ENCODE assay signal across 21 mouse cellular contexts in genomic region chr17:67999801-68000200, GRCm38 (mm10). TPM values are rescaled to one million over a fixed set of nuclear protein-coding genes. Genes with fewer than 3 reads are reported as not detected.
DNase-seq lines count a peak whose midpoint lies in the region; ATAC-seq and TF ChIP-seq lines count a peak whose summit lies in the region.
"Had no signal": no experiment of that assay in that cellular context is flagged by ENCODE, and none has a peak within 500 bp of the region (broad histone marks: within the 10 kb centered on the region; RNA-seq: fewer than 3 reads in every experiment).

No protein-coding gene starts in this region.

- H3K4me1 ChIP-seq in kidney, embryonic 15.5 days: peaks cover 48% of the 10 kb centered on the region
- peaks cover 60% of the 10 kb centered on the region for H3K4me1 ChIP-seq in embryonic facial prominence, embryonic 13.5 days
- H3K4me1 ChIP-seq in limb, embryonic 14.5 days (ENCODE audit: control insufficient read depth, insufficient read depth, low read length): peaks cover 52% of the 10 kb centered on the region
- H3K4me1 ChIP-seq in neural tube, embryonic 15.5 days: peaks cover 25% of the 10 kb centered on the region

- no peak overlapping the region for H3K4me3 ChIP-seq in kidney, embryonic 15.5 days (replicated peaks)
- no peak overlapping the region for H3K4me3 ChIP-seq in embryonic facial prominence, embryonic 13.5 days
- H3K4me3 ChIP-seq in limb, embryonic 14.5 days (replicated peaks; ENCODE audit: low read length): no peak overlapping the region
- no peak overlapping the region for H3K4me3 ChIP-seq in neural tube, embryonic 15.5 days (replicated peaks)
- H3K4me3 ChIP-seq: gastrocnemius, adult 2 months; hindbrain, embryonic 13.5 days; intestine, embryonic 15.5 days; midbrain, embryonic 12.5 days had no signal

- DNase-seq in kidney, adult 9 months: no peak
- DNase-seq in embryo, embryonic 10.5 days (ENCODE audit: low spot score): peak; percentile 45
- peak; percentile 80 for DNase-seq in limb, embryonic 14.5 days (ENCODE audit: low spot score)
- DNase-seq in Muller cell, postnatal 12 days (ENCODE audit: inconsistent ontology term): no peak
- DNase-seq: adrenal gland, postnatal 14 days; B cell, adult 2 months; cerebellum, adult 18-20 months; forebrain, postnatal 0 days; gastrocnemius, adult 2 months; kidney, postnatal 4 days; layer of hippocampus, postnatal 36 days; liver, postnatal 0 days; retina, postnatal 1 day; thymus, adult 18-20 months had no signal

- no peaks in the 10 kb centered on the region for H3K9me3 ChIP-seq in kidney, embryonic 15.5 days (replicated peaks)
- no peaks in the 10 kb centered on the region for H3K9me3 ChIP-seq in embryonic facial prominence, embryonic 13.5 days
- H3K9me3 ChIP-seq in limb, embryonic 14.5 days (ENCODE audit: control insufficient read depth, low read length): no peaks in the 10 kb centered on the region
- no peaks in the 10 kb centered on the region for H3K9me3 ChIP-seq in neural tube, embryonic 15.5 days (replicated peaks)
- H3K9me3 ChIP-seq: hindbrain, embryonic 13.5 days; intestine, embryonic 15.5 days; midbrain, embryonic 12.5 days had no signal

- H3K36me3 ChIP-seq in kidney, embryonic 15.5 days: no peaks in the 10 kb centered on the region
- no peaks in the 10 kb centered on the region for H3K36me3 ChIP-seq in embryonic facial prominence, embryonic 13.5 days
- H3K36me3 ChIP-seq in limb, embryonic 14.5 days (ENCODE audit: control insufficient read depth, insufficient read depth, low read length): no peaks in the 10 kb centered on the region
- H3K36me3 ChIP-seq in neural tube, embryonic 15.5 days: no peaks in the 10 kb centered on the region
- H3K36me3 ChIP-seq: hindbrain, embryonic 13.5 days; intestine, embryonic 15.5 days; midbrain, embryonic 12.5 days had no signal

- 0 out of 2 replicates have a peak overlapping the region, but pooled peaks have one; percentile 3 for H3K27ac ChIP-seq in kidney, embryonic 15.5 days
- H3K27ac ChIP-seq in embryonic facial prominence, embryonic 13.5 days: peak overlapping the region; percentile 55; the same call in 1 of the 2 replicates
- H3K27ac ChIP-seq in limb, embryonic 14.5 days (replicated peaks; ENCODE audit: low read depth, low read length): peak overlapping the region; percentile 53
- no peak overlapping the region for H3K27ac ChIP-seq in neural tube, embryonic 15.5 days (replicated peaks)
- H3K27ac ChIP-seq: gastrocnemius, adult 2 months; hindbrain, embryonic 13.5 days; intestine, embryonic 15.5 days; macrophage; midbrain, embryonic 12.5 days had no signal

- H3K27me3 ChIP-seq in kidney, embryonic 15.5 days: no peaks in the 10 kb centered on the region
- no peaks in the 10 kb centered on the region for H3K27me3 ChIP-seq in embryonic facial prominence, embryonic 13.5 days
- H3K27me3 ChIP-seq in limb, embryonic 14.5 days (ENCODE audit: control insufficient read depth, insufficient read depth, low read length): no peaks in the 10 kb centered on the region
- no peaks in the 10 kb centered on the region for H3K27me3 ChIP-seq in neural tube, embryonic 15.5 days (replicated peaks)
- H3K27me3 ChIP-seq: hindbrain, embryonic 13.5 days; intestine, embryonic 15.5 days; midbrain, embryonic 12.5 days had no signal

- no peak overlapping the region for H3K9ac ChIP-seq in kidney, embryonic 15.5 days
- no peak overlapping the region for H3K9ac ChIP-seq in embryonic facial prominence, embryonic 13.5 days
- no peak overlapping the region for H3K9ac ChIP-seq in limb, embryonic 14.5 days (ENCODE audit: low read depth, low read length, severe bottlenecking)
- no peak overlapping the region for H3K9ac ChIP-seq in neural tube, embryonic 15.5 days (replicated peaks)
- H3K9ac ChIP-seq: forebrain, postnatal 0 days; hindbrain, embryonic 13.5 days; intestine, embryonic 15.5 days; liver, postnatal 0 days; midbrain, embryonic 12.5 days had no signal

- H3K4me2 ChIP-seq in kidney, embryonic 15.5 days: no peak overlapping the region
- H3K4me2 ChIP-seq in embryonic facial prominence, embryonic 13.5 days: peak overlapping the region; percentile 18; the same call in 1 of the 2 replicates
- peak overlapping the region; percentile 15; the same call in 1 of the 2 replicates for H3K4me2 ChIP-seq in limb, embryonic 14.5 days (replicated peaks; ENCODE audit: low read depth, low read length, severe bottlenecking)
- H3K4me2 ChIP-seq in neural tube, embryonic 15.5 days: no peak overlapping the region
- H3K4me2 ChIP-seq: hindbrain, embryonic 13.5 days; intestine, embryonic 15.5 days; midbrain, embryonic 12.5 days had no signal

- no peak for ATAC-seq in kidney, embryonic 15.5 days (replicated peaks; ENCODE audit: low FRiP score)
- ATAC-seq in embryonic facial prominence, embryonic 13.5 days (ENCODE audit: insufficient number of reproducible peaks, insufficient read depth, low FRiP score, low TSS enrichment, low read depth): no peak
- peak; percentile 21; the same call in 1 of the 2 replicates for ATAC-seq in limb, embryonic 14.5 days (ENCODE audit: low FRiP score, low read depth)
- ATAC-seq in neural tube, embryonic 15.5 days (ENCODE audit: low FRiP score): no peak
- ATAC-seq: forebrain, postnatal 0 days; intestine, embryonic 15.5 days; liver, postnatal 0 days had no signal

- WGBS in kidney, embryonic 15.5 days: 30% methylated on average over 8 of the region's 8 CpGs
- 38% methylated on average over 8 of the region's 8 CpGs for WGBS in embryonic facial prominence, embryonic 13.5 days
- 22% methylated on average over 8 of the region's 8 CpGs for WGBS in limb, embryonic 14.5 days
- WGBS in neural tube, embryonic 15.5 days: 41% methylated on average over 8 of the region's 8 CpGs

- no peak for TF ChIP-seq POLR2A in limb, embryonic 14.5 days (IDR thresholded peaks at IDR 0.05; ENCODE audit: borderline replicate concordance, extremely low read depth, insufficient read depth, insufficient read length)

RNA-seq across cellular contexts. Expression of gene Arhgap28, which starts 4.1 kb away (rescaled TPM):
- polyA plus RNA-seq in kidney, embryonic 15.5 days (2015; fragmentation: Nextera tagmentation; extraction: Ambion mirVana): 22.1 and 26.0 TPM in 2 replicates
- polyA plus RNA-seq in embryonic facial prominence, embryonic 13.5 days (2015; fragmentation: Nextera tagmentation; extraction: Ambion mirVana): 56.6 and 68.0 TPM in 2 replicates
- 42.8 and 46.5 TPM in 2 replicates for polyA plus RNA-seq in limb, embryonic 14.5 days (2012; rRNA removed)
- polyA plus RNA-seq in limb, embryonic 14.5 days (2014; fragmentation: Nextera tagmentation; extraction: Ambion mirVana): 55.2 and 65.4 TPM in 2 replicates
- 8.9 and 11.3 TPM in 2 replicates for polyA plus RNA-seq in neural tube, embryonic 15.5 days (2015; fragmentation: Nextera tagmentation; extraction: Ambion mirVana)

Comparison
In these comparisons a context has a peak if more than half of its experiments do, and no peak if none do; other contexts are left out.
1. H3K4me2 ChIP-seq: peak in embryonic facial prominence, embryonic 13.5 days (single experiment) and limb, embryonic 14.5 days (single experiment); none in kidney, embryonic 15.5 days (single experiment) and neural tube, embryonic 15.5 days (single experiment).
2. DNase-seq: peak in embryo, embryonic 10.5 days (single experiment) and limb, embryonic 14.5 days (single experiment); none in kidney, adult 9 months (single experiment) and Muller cell, postnatal 12 days (single experiment).